Mouse (Mus musculus) embryonic fibroblast, embryonic 13.5 days (primary cell): ENCODE measurements at regions not wholly inside any gene's neighbourhood (a gene's known extent, or its start where the extent isn't known, plus 50 kb on each side); places are given as distances from the start of the nearest gene placed in this dataset.

Experiments
- H3K27ac ChIP-seq: 2 replicates; pipeline ENCODE4 v1.5.1; 2012; ENCODE audit warnings: low read length, control low read depth, inconsistent platforms; ENCODE audit not compliant: insufficient read depth
- H3K4me1 ChIP-seq: 2 replicates; pipeline ENCODE4 v1.6.1; 2011; ENCODE audit warnings: low read length; ENCODE audit not compliant: control insufficient read depth, insufficient read depth
- H3K4me3 ChIP-seq: 2 replicates; pipeline ENCODE4 v1.5.1; 2011; ENCODE audit warnings: mild to moderate bottlenecking, control low read depth, low read length; ENCODE audit not compliant: insufficient read depth
- CTCF ChIP-seq: IDR thresholded peaks from 2 replicates; pipeline ENCODE4 v1.5.1; 2011; ENCODE audit warnings: mild to moderate bottlenecking, control low read depth, low read length, moderate library complexity, borderline replicate concordance; ENCODE audit not compliant: insufficient read depth
- POLR2A ChIP-seq: IDR thresholded peaks from 2 replicates; pipeline ENCODE4 v1.6.1; 2011; ENCODE audit warnings: low read depth, mild to moderate bottlenecking, control low read depth, low read length, moderate library complexity

- TF ChIP-seq POLR2A: no peak
- TF ChIP-seq CTCF: no peak
- Histone ChIP-seq H3K4me3 (no peak overlapping the region), H3K27ac (no peak overlapping the region), H3K4me1 (no peaks in the 10 kb centered on the region)
These were observed 222.0 kb upstream of the Ttc29 start for GRCm38 (mm10) chr8:77991050-77991449.

- Histone ChIP-seq H3K4me1 (peaks cover 7% of the 10 kb centered on the region), H3K4me3 (no peak overlapping the region), H3K27ac (no peak overlapping the region)
- TF ChIP-seq CTCF: no peak
- no peak for TF ChIP-seq POLR2A
These were observed 212.8 kb upstream of the Ttc29 start for GRCm38 (mm10) chr8:78000303-78000702.

GRCm38 (mm10) chr8:78001656-78002055 lies 211.4 kb upstream of the Ttc29 start:
- TF ChIP-seq CTCF (no peak), POLR2A (no peak)
- H3K27ac ChIP-seq: no peak overlapping the region
- no peak overlapping the region for H3K4me3 ChIP-seq
- peaks cover 7% of the 10 kb centered on the region for H3K4me1 ChIP-seq

- H3K4me3 ChIP-seq: no peak overlapping the region
- TF ChIP-seq POLR2A (no peak), CTCF (no peak)
- peaks cover 7% of the 10 kb centered on the region for H3K4me1 ChIP-seq
- H3K27ac ChIP-seq: no peak overlapping the region
These were observed 211.0 kb upstream of the Ttc29 start for GRCm38 (mm10) chr8:78002071-78002470.

- Histone ChIP-seq H3K4me1 (peaks cover 7% of the 10 kb centered on the region), H3K4me3 (no peak overlapping the region), H3K27ac (no peak overlapping the region)
- TF ChIP-seq POLR2A (no peak), CTCF (peak; percentile 61)
These were observed 209.1 kb upstream of the Ttc29 start for GRCm38 (mm10) chr8:78003888-78004543.

GRCm38 (mm10) chr8:78004891-78005290 lies 208.2 kb upstream of the Ttc29 start:
- Histone ChIP-seq H3K27ac (no peak overlapping the region), H3K4me1 (peaks cover 7% of the 10 kb centered on the region), H3K4me3 (no peak overlapping the region)
- TF ChIP-seq POLR2A: no peak
- TF ChIP-seq CTCF: no peak

- no peak overlapping the region for H3K4me3 ChIP-seq
- TF ChIP-seq POLR2A (no peak), CTCF (no peak)
- no peaks in the 10 kb centered on the region for H3K4me1 ChIP-seq
- H3K27ac ChIP-seq: no peak overlapping the region
These were observed 200.0 kb upstream of the Ttc29 start for GRCm38 (mm10) chr8:78013101-78013500.

GRCm38 (mm10) chr8:78018430-78019180 lies 194.5 kb upstream of the Ttc29 start:
- Histone ChIP-seq H3K4me3 (no peak overlapping the region), H3K4me1 (peaks cover 3% of the 10 kb centered on the region; the same call in 1 of the 2 replicates), H3K27ac (no peak overlapping the region)
- no peak for TF ChIP-seq POLR2A

GRCm38 (mm10) chr8:78021473-78021872 lies 191.6 kb upstream of the Ttc29 start:
- TF ChIP-seq CTCF (no peak), POLR2A (no peak)
- H3K4me1 ChIP-seq: peaks cover 8% of the 10 kb centered on the region; the same call in 1 of the 2 replicates
- no peak overlapping the region for H3K27ac ChIP-seq

GRCm38 (mm10) chr8:78022986-78023385 lies 190.1 kb upstream of the Ttc29 start:
- H3K27ac ChIP-seq: peak overlapping the region; percentile 80
- peaks cover 8% of the 10 kb centered on the region; the same call in 1 of the 2 replicates for H3K4me1 ChIP-seq
- no peak for TF ChIP-seq CTCF
- TF ChIP-seq POLR2A: no peak
- H3K4me3 ChIP-seq: no peak overlapping the region

More at GRCm38 (mm10) chr8:78021473-78021872, 191.6 kb upstream of the Ttc29 start:
- no peak overlapping the region for H3K4me3 ChIP-seq

GRCm38 (mm10) chr8:78023467-78023866 lies 189.6 kb upstream of the Ttc29 start:
- peak overlapping the region; percentile 80 for H3K27ac ChIP-seq
- no peak for TF ChIP-seq CTCF
- TF ChIP-seq POLR2A: no peak
- peaks cover 8% of the 10 kb centered on the region; the same call in 1 of the 2 replicates for H3K4me1 ChIP-seq
- no peak overlapping the region for H3K4me3 ChIP-seq
